Mouse (Mus musculus) limb, embryonic 15.5 days (tissue): ENCODE measurements around the gene Prkcq. TPM values are rescaled to one million over a fixed set of nuclear protein-coding genes. Genes with fewer than 3 reads are reported as not detected.

ENCODE experiments used
- ATAC-seq: fragments of 200-750 bp; cut with Nextera tagmentation; 2 replicates; pipeline ENCODE4 v1.8.0; 2017; ENCODE audit warnings: low read depth, moderate TSS enrichment; ENCODE audit not compliant: insufficient number of reproducible peaks, low FRiP score, low TSS enrichment
- H3K27ac ChIP-seq: fragments of 300-500 bp; sonication (generic); 2 replicates; pipeline ENCODE4 v1.5.1; 2015; ENCODE audit warnings: moderate library complexity, mild to moderate bottlenecking, inconsistent platforms
- H3K27me3 ChIP-seq: fragments of 300-500 bp; sonication (generic); 2 replicates; pipeline ENCODE4 v1.6.1; 2015; ENCODE audit warnings: inconsistent platforms
- H3K36me3 ChIP-seq: fragments of 300-500 bp; sonication (generic); 2 replicates; pipeline ENCODE4 v1.6.1; 2015; ENCODE audit warnings: inconsistent platforms
- H3K4me1 ChIP-seq: fragments of 300-500 bp; sonication (generic); 2 replicates; pipeline ENCODE4 v1.6.1; 2015; ENCODE audit warnings: inconsistent platforms
- H3K4me2 ChIP-seq: fragments of 300-500 bp; sonication (generic); 2 replicates; pipeline ENCODE4 v1.6.1; 2015; ENCODE audit warnings: mild to moderate bottlenecking, inconsistent platforms
- H3K4me3 ChIP-seq: fragments of 300-500 bp; sonication (generic); 2 replicates; pipeline ENCODE4 v1.5.1; 2015; ENCODE audit warnings: mild to moderate bottlenecking, inconsistent platforms
- H3K9ac ChIP-seq: fragments of 300-500 bp; sonication (generic); 2 replicates; pipeline ENCODE4 v1.6.1; 2015; ENCODE audit warnings: inconsistent platforms
- H3K9me3 ChIP-seq: fragments of 300-500 bp; sonication (generic); 2 replicates; pipeline ENCODE4 v1.6.1; 2016; ENCODE audit warnings: inconsistent platforms
- WGBS: fragments of 180-500 bp; shearing (Covaris S2); methylation state at CpG from one replicate; pipeline ENCODE4 v1.1.7; 2015; 5-methylcytosine and 5-hydroxymethylcytosine counted together
- polyA plus RNA-seq: library from polyadenylated mRNA; unstranded; fragments of >200 nt; fragmentation: Nextera tagmentation; extraction: Ambion mirVana; gene quantifications from 2 replicates; pipeline ENCODE4 v1.2.1, GENCODE M21; 2015

Gene Prkcq
- polyA plus RNA-seq, 1 experiment from 2014 or later: 3.9 TPM

- no peaks in the 10 kb centered on the region for H3K36me3 ChIP-seq
- no peak overlapping the region for H3K4me2 ChIP-seq
- H3K27ac ChIP-seq: no peak overlapping the region
- H3K4me1 ChIP-seq: no peaks in the 10 kb centered on the region
- no peak for ATAC-seq
- H3K9me3 ChIP-seq: no peaks in the 10 kb centered on the region
- H3K4me3 ChIP-seq: no peak overlapping the region
- H3K9ac ChIP-seq: no peak overlapping the region
- 89% methylated on average over 6 of the region's 6 CpGs for whole genome bisulfite sequencing
- H3K27me3 ChIP-seq: no peaks in the 10 kb centered on the region
Observed at GRCm38 (mm10) chr2:11205720-11206119, 33.8 kb downstream of the Prkcq start.

GRCm38 (mm10) chr2:11208263-11208662 is 36.4 kb downstream of the Prkcq start:
- no peak overlapping the region for H3K9ac ChIP-seq
- no peak overlapping the region for H3K4me3 ChIP-seq
- no peak for ATAC-seq
- H3K36me3 ChIP-seq: no peaks in the 10 kb centered on the region
- H3K27ac ChIP-seq: no peak overlapping the region
- no peaks in the 10 kb centered on the region for H3K9me3 ChIP-seq
- no peaks in the 10 kb centered on the region for H3K27me3 ChIP-seq
- WGBS: 80% methylated on average over 9 of the region's 9 CpGs
- no peak overlapping the region for H3K4me2 ChIP-seq
- H3K4me1 ChIP-seq: no peaks in the 10 kb centered on the region

- no peak for ATAC-seq
- Histone ChIP-seq H3K4me1 (no peaks in the 10 kb centered on the region), H3K27ac (no peak overlapping the region), H3K4me3 (no peak overlapping the region), H3K9me3 (no peaks in the 10 kb centered on the region), H3K36me3 (no peaks in the 10 kb centered on the region), H3K4me2 (no peak overlapping the region), H3K27me3 (no peaks in the 10 kb centered on the region), H3K9ac (no peak overlapping the region)
- 67% methylated on average over 6 of the region's 6 CpGs for WGBS
Observed at GRCm38 (mm10) chr2:11209335-11209734, 37.4 kb downstream of the Prkcq start.

GRCm38 (mm10) chr2:11210241-11210916 is 38.5 kb downstream of the Prkcq start:
- WGBS: 58% methylated on average over 8 of the region's 8 CpGs
- Histone ChIP-seq H3K4me3 (no peak overlapping the region), H3K27me3 (no peaks in the 10 kb centered on the region), H3K36me3 (no peaks in the 10 kb centered on the region), H3K9ac (no peak overlapping the region), H3K27ac (no peak overlapping the region), H3K4me2 (no peak overlapping the region), H3K4me1 (no peaks in the 10 kb centered on the region), H3K9me3 (no peaks in the 10 kb centered on the region)
- no peak for ATAC-seq

- Histone ChIP-seq H3K27me3 (no peaks in the 10 kb centered on the region), H3K36me3 (no peaks in the 10 kb centered on the region), H3K4me3 (no peak overlapping the region), H3K9ac (no peak overlapping the region), H3K4me1 (no peaks in the 10 kb centered on the region), H3K4me2 (no peak overlapping the region), H3K9me3 (no peaks in the 10 kb centered on the region), H3K27ac (no peak overlapping the region)
- no peak for ATAC-seq
- 41% methylated on average over 7 of the region's 7 CpGs for WGBS
Observed at GRCm38 (mm10) chr2:11211961-11212562, 40.2 kb downstream of the Prkcq start.

GRCm38 (mm10) chr2:11216421-11216820 is 44.5 kb downstream of the Prkcq start:
- no peak overlapping the region for H3K27ac ChIP-seq

GRCm38 (mm10) chr2:11216847-11217246 is 44.9 kb downstream of the Prkcq start:
- H3K4me3 ChIP-seq: no peak overlapping the region
- H3K4me1 ChIP-seq: no peaks in the 10 kb centered on the region
- ATAC-seq: no peak
- H3K4me2 ChIP-seq: no peak overlapping the region
- no peaks in the 10 kb centered on the region for H3K9me3 ChIP-seq
- no peaks in the 10 kb centered on the region for H3K27me3 ChIP-seq
- H3K36me3 ChIP-seq: no peaks in the 10 kb centered on the region
- H3K27ac ChIP-seq: no peak overlapping the region
- H3K9ac ChIP-seq: no peak overlapping the region
- WGBS: 69% methylated on average over 5 of the region's 5 CpGs

More at GRCm38 (mm10) chr2:11216421-11216820, 44.5 kb downstream of the Prkcq start:
- 75% methylated on average over 4 of the region's 4 CpGs for WGBS
- no peaks in the 10 kb centered on the region for H3K4me1 ChIP-seq
- H3K9me3 ChIP-seq: no peaks in the 10 kb centered on the region
- ATAC-seq: no peak
- H3K27me3 ChIP-seq: no peaks in the 10 kb centered on the region
- no peaks in the 10 kb centered on the region for H3K36me3 ChIP-seq
- no peak overlapping the region for H3K4me3 ChIP-seq
- H3K4me2 ChIP-seq: no peak overlapping the region
- no peak overlapping the region for H3K9ac ChIP-seq

GRCm38 (mm10) chr2:11218122-11218521 is 46.2 kb downstream of the Prkcq start:
- H3K4me1 ChIP-seq: no peaks in the 10 kb centered on the region
- H3K9me3 ChIP-seq: no peaks in the 10 kb centered on the region
- WGBS: 72% methylated on average over 5 of the region's 5 CpGs
- H3K27me3 ChIP-seq: no peaks in the 10 kb centered on the region
- no peak overlapping the region for H3K4me2 ChIP-seq
- no peak overlapping the region for H3K9ac ChIP-seq
- H3K27ac ChIP-seq: no peak overlapping the region
- no peak overlapping the region for H3K4me3 ChIP-seq
- H3K36me3 ChIP-seq: no peaks in the 10 kb centered on the region
- no peak for ATAC-seq

GRCm38 (mm10) chr2:11219262-11219661 is 47.4 kb downstream of the Prkcq start:
- no peak for ATAC-seq
- no peak overlapping the region for H3K4me3 ChIP-seq
- WGBS: 98% methylated on average over 2 of the region's 2 CpGs

GRCm38 (mm10) chr2:11224808-11225484 is 53.0 kb downstream of the Prkcq start:
- H3K27me3 ChIP-seq: no peaks in the 10 kb centered on the region
- WGBS: 91% methylated on average over 3 of the region's 3 CpGs
- no peak for ATAC-seq
- H3K36me3 ChIP-seq: no peaks in the 10 kb centered on the region
- no peak overlapping the region for H3K27ac ChIP-seq
- H3K4me1 ChIP-seq: no peaks in the 10 kb centered on the region
- H3K9me3 ChIP-seq: no peaks in the 10 kb centered on the region
- no peak overlapping the region for H3K4me3 ChIP-seq
- H3K4me2 ChIP-seq: no peak overlapping the region
- no peak overlapping the region for H3K9ac ChIP-seq

More at GRCm38 (mm10) chr2:11219262-11219661, 47.4 kb downstream of the Prkcq start:
- Histone ChIP-seq H3K9ac (no peak overlapping the region), H3K4me2 (no peak overlapping the region), H3K4me1 (no peaks in the 10 kb centered on the region), H3K27ac (no peak overlapping the region), H3K9me3 (no peaks in the 10 kb centered on the region), H3K36me3 (no peaks in the 10 kb centered on the region), H3K27me3 (no peaks in the 10 kb centered on the region)

- Histone ChIP-seq H3K36me3 (no peaks in the 10 kb centered on the region), H3K27me3 (no peaks in the 10 kb centered on the region), H3K27ac (no peak overlapping the region), H3K9me3 (no peaks in the 10 kb centered on the region), H3K4me2 (no peak overlapping the region), H3K4me1 (no peaks in the 10 kb centered on the region), H3K4me3 (no peak overlapping the region), H3K9ac (no peak overlapping the region)
- WGBS: 76% methylated on average over 5 of the region's 5 CpGs
- ATAC-seq: no peak
Observed at GRCm38 (mm10) chr2:11225485-11225876, 53.6 kb downstream of the Prkcq start.

- no peaks in the 10 kb centered on the region for H3K9me3 ChIP-seq
- no peak overlapping the region for H3K4me3 ChIP-seq
- no peaks in the 10 kb centered on the region for H3K36me3 ChIP-seq
- no peaks in the 10 kb centered on the region for H3K4me1 ChIP-seq
- no peak overlapping the region for H3K27ac ChIP-seq
- H3K4me2 ChIP-seq: no peak overlapping the region
- no peak overlapping the region for H3K9ac ChIP-seq
- no peaks in the 10 kb centered on the region for H3K27me3 ChIP-seq
- 86% methylated on average over 7 of the region's 7 CpGs for WGBS
- no peak for ATAC-seq
Observed at GRCm38 (mm10) chr2:11226555-11226954, 54.6 kb downstream of the Prkcq start.
